Mouse (Mus musculus) frontal cortex, postnatal 14 days (tissue): ENCODE measurements around the gene Zbtb22.

Source experiments
- DNase-seq, 2 experiments: peaks; one replicate each; pipeline ENCODE4 v3.0.0; 2022; ENCODE audit warnings: low spot score in 2 of 2

Gene Zbtb22

GRCm38 (mm10) chr17:33965082-33965845 lies 49.6 kb downstream of the Zbtb22 start:
- DNase-seq, result no peak

GRCm38 (mm10) chr17:33965846-33966550 lies 50.3 kb downstream of the Zbtb22 start:
- no peak for DNase-seq

GRCm38 (mm10) chr17:33968489-33968888 lies 52.8 kb downstream of the Zbtb22 start:
- DNase-seq, result peak in 1 of 2 experiments; percentile 73
